In genomic region chr15:26337775-26338174, GRCm38 (mm10) we compare ENCODE assay signal across 26 mouse cellular contexts. TPM values are rescaled to one million over a fixed set of nuclear protein-coding genes. Genes with fewer than 3 reads are reported as not detected.
DNase-seq lines count a peak whose midpoint lies in the region; ATAC-seq and TF ChIP-seq lines count a peak whose summit lies in the region.
"Had no signal": no experiment of that assay in that cellular context is flagged by ENCODE, and none has a peak within 500 bp of the region (broad histone marks: within the 10 kb centered on the region; RNA-seq: fewer than 3 reads in every experiment).

No protein-coding gene starts in this region.

- H3K27me3 ChIP-seq in forebrain, embryonic 15.5 days: no peaks in the 10 kb centered on the region
- no peaks in the 10 kb centered on the region for H3K27me3 ChIP-seq in forebrain, embryonic 12.5 days
- H3K27me3 ChIP-seq in forebrain, postnatal 0 days (ENCODE audit: insufficient read depth, low read length): no peaks in the 10 kb centered on the region
- no peaks in the 10 kb centered on the region for H3K27me3 ChIP-seq in forebrain, embryonic 10.5 days (ENCODE audit: poor library complexity, severe bottlenecking)
- H3K27me3 ChIP-seq: CH12.LX; embryonic facial prominence, embryonic 13.5 days; embryonic facial prominence, embryonic 15.5 days; forebrain, embryonic 13.5 days had no signal

- WGBS in forebrain, embryonic 15.5 days: 78% methylated on average over 2 of the region's 2 CpGs
- WGBS in forebrain, embryonic 12.5 days: 82% methylated on average over 2 of the region's 2 CpGs
- 70% methylated on average over 2 of the region's 2 CpGs for WGBS in forebrain, postnatal 0 days
- 88% methylated on average over 2 of the region's 2 CpGs for WGBS in forebrain, embryonic 10.5 days

- TF ChIP-seq CTCF in forebrain, postnatal 0 days (IDR thresholded peaks at IDR 0.05; ENCODE audit: low read depth): no peak
- TF ChIP-seq CTCF in brain, embryonic 14.5 days (IDR thresholded peaks at IDR 0.05; ENCODE audit: borderline replicate concordance, extremely low read depth, insufficient read depth, insufficient read length): no peak

- 0 out of 2 replicates have a peak, but pooled peaks have one; percentile 53 for ATAC-seq in forebrain, embryonic 15.5 days (replicated peaks)
- ATAC-seq in forebrain, embryonic 12.5 days (ENCODE audit: low FRiP score): no peak
- no peak for ATAC-seq in forebrain, postnatal 0 days
- no peak for ATAC-seq in granulocyte monocyte progenitor cell, adult 5-6 weeks (replicated peaks; ENCODE audit: poor library complexity, severe bottlenecking)
- ATAC-seq: activated CD4-positive, CD25-positive, alpha-beta regulatory T cell, adult 4 months; CD4-positive, CD25-positive, alpha-beta regulatory T cell, adult 4 months; forebrain, embryonic 13.5 days; Patski had no signal

- no peak overlapping the region for H3K27ac ChIP-seq in forebrain, embryonic 15.5 days (replicated peaks)
- no peak overlapping the region for H3K27ac ChIP-seq in forebrain, embryonic 12.5 days
- no peak overlapping the region for H3K27ac ChIP-seq in forebrain, postnatal 0 days (ENCODE audit: low read depth, low read length)
- no peak overlapping the region for H3K27ac ChIP-seq in forebrain, embryonic 10.5 days
- H3K27ac ChIP-seq: embryonic facial prominence, embryonic 13.5 days; embryonic facial prominence, embryonic 15.5 days; forebrain, embryonic 13.5 days had no signal

- no peak overlapping the region for H3K9ac ChIP-seq in forebrain, embryonic 15.5 days (replicated peaks)
- no peak overlapping the region for H3K9ac ChIP-seq in forebrain, embryonic 12.5 days
- H3K9ac ChIP-seq in forebrain, postnatal 0 days: no peak overlapping the region
- H3K9ac ChIP-seq: embryonic facial prominence, embryonic 13.5 days; embryonic facial prominence, embryonic 15.5 days; forebrain, embryonic 13.5 days had no signal

- H3K4me3 ChIP-seq in forebrain, embryonic 15.5 days: no peak overlapping the region
- no peak overlapping the region for H3K4me3 ChIP-seq in forebrain, embryonic 12.5 days (replicated peaks)
- no peak overlapping the region for H3K4me3 ChIP-seq in forebrain, postnatal 0 days (ENCODE audit: low read depth, low read length)
- H3K4me3 ChIP-seq in forebrain, embryonic 10.5 days: no peak overlapping the region
- H3K4me3 ChIP-seq: embryonic facial prominence, embryonic 13.5 days; embryonic facial prominence, embryonic 15.5 days; erythroblast, embryonic 14.5 days; forebrain, embryonic 13.5 days had no signal

- DNase-seq in forebrain, postnatal 0 days: peak; percentile 30
- DNase-seq in forebrain, embryonic 10.5 days (ENCODE audit: extremely low spot score, low spot score): no peak
- peak; percentile 13 for DNase-seq in brain, embryonic 14.5 days (ENCODE audit: low read depth)
- DNase-seq: adrenal gland, adult 8-10 months; adrenal gland, postnatal 14 days; adrenal gland, postnatal 36 days; B cell, adult 2 months; cerebellum, adult 11 months; cerebellum, adult 18-20 months; cerebellum, adult 8-10 months; cerebellum, adult 9-11 months; cerebellum, postnatal 36 days; embryo, embryonic 11 days had no signal

- no peak overlapping the region for H3K4me2 ChIP-seq in forebrain, embryonic 15.5 days (replicated peaks)
- no peak overlapping the region for H3K4me2 ChIP-seq in forebrain, embryonic 12.5 days
- no peak overlapping the region for H3K4me2 ChIP-seq in forebrain, postnatal 0 days (ENCODE audit: low read depth)
- H3K4me2 ChIP-seq: embryonic facial prominence, embryonic 13.5 days; embryonic facial prominence, embryonic 15.5 days; forebrain, embryonic 13.5 days had no signal

- no peaks in the 10 kb centered on the region for H3K4me1 ChIP-seq in forebrain, embryonic 15.5 days
- no peaks in the 10 kb centered on the region for H3K4me1 ChIP-seq in forebrain, embryonic 12.5 days
- H3K4me1 ChIP-seq in forebrain, postnatal 0 days (ENCODE audit: insufficient read depth): no peaks in the 10 kb centered on the region
- H3K4me1 ChIP-seq in forebrain, embryonic 10.5 days: no peaks in the 10 kb centered on the region
- H3K4me1 ChIP-seq: embryonic facial prominence, embryonic 13.5 days; embryonic facial prominence, embryonic 15.5 days; forebrain, embryonic 13.5 days had no signal

- no peaks in the 10 kb centered on the region for H3K9me3 ChIP-seq in forebrain, embryonic 15.5 days
- H3K9me3 ChIP-seq in forebrain, embryonic 12.5 days: no peaks in the 10 kb centered on the region
- no peaks in the 10 kb centered on the region for H3K9me3 ChIP-seq in forebrain, postnatal 0 days (ENCODE audit: low read length)
- no peaks in the 10 kb centered on the region for H3K9me3 ChIP-seq in forebrain, embryonic 10.5 days
- H3K9me3 ChIP-seq: embryonic facial prominence, embryonic 13.5 days; embryonic facial prominence, embryonic 15.5 days; forebrain, embryonic 13.5 days; G1E had no signal

- no peaks in the 10 kb centered on the region for H3K36me3 ChIP-seq in forebrain, embryonic 15.5 days
- no peaks in the 10 kb centered on the region for H3K36me3 ChIP-seq in forebrain, embryonic 12.5 days (replicated peaks)
- no peaks in the 10 kb centered on the region for H3K36me3 ChIP-seq in forebrain, postnatal 0 days (ENCODE audit: insufficient read depth)
- H3K36me3 ChIP-seq in forebrain, embryonic 10.5 days (replicated peaks): no peaks in the 10 kb centered on the region
- H3K36me3 ChIP-seq: embryonic facial prominence, embryonic 13.5 days; embryonic facial prominence, embryonic 15.5 days; G1E had no signal

- TF ChIP-seq POLR2A in brain, embryonic 14.5 days (IDR thresholded peaks at IDR 0.05; ENCODE audit: borderline replicate concordance, extremely low read depth, insufficient read depth, insufficient read length, poor library complexity, severe bottlenecking): no peak

RNA-seq across cellular contexts. Expression of gene March11, which starts 28.9 kb away (rescaled TPM):
- polyA plus RNA-seq in forebrain, embryonic 15.5 days (2015; fragmentation: Nextera tagmentation; extraction: Ambion mirVana): 3.8 and 4.3 TPM in 2 replicates
- polyA plus RNA-seq in forebrain, embryonic 12.5 days (2016; fragmentation: Nextera tagmentation; extraction: Ambion mirVana): 1.6 and 3.4 TPM in 2 replicates
- 3.6 and 3.7 TPM in 2 replicates for total RNA-seq in forebrain, postnatal 0 days (2014; rRNA removed)
- 5.4 and 7.4 TPM in 2 replicates for polyA plus RNA-seq in forebrain, postnatal 0 days (2015; fragmentation: Nextera tagmentation; extraction: Ambion mirVana)
- polyA plus RNA-seq in forebrain, embryonic 10.5 days (2016; fragmentation: Nextera tagmentation; extraction: Ambion mirVana): 0.35 and 0.41 TPM in 2 replicates
- 6.4 and 10.5 TPM in 2 replicates for polyA plus RNA-seq in brain, embryonic 14.5 days (2012; rRNA removed)
- total RNA-seq in granulocyte monocyte progenitor cell, adult 5-6 weeks (2014; fragmentation: Nextera tagmentation): not detected in 2 replicates
- not detected in 2 replicates for total RNA-seq in granulocyte monocyte progenitor cell, adult 5-6 weeks (2017)
- total RNA-seq: CH12.LX; common myeloid progenitor, adult 5-6 weeks had no signal
- polyA plus RNA-seq: activated CD4-positive, CD25-positive, alpha-beta regulatory T cell, adult 4 months; erythroblast, embryonic 14.5 days; G1E had no signal
